Mouse (Mus musculus) lung, embryonic 15.5 days (tissue): ENCODE measurements around the gene B230104I21Rik. TPM values are rescaled to one million over a fixed set of nuclear protein-coding genes. Genes with fewer than 3 reads are reported as not detected.

Source experiments
- polyA plus RNA-seq: library from polyadenylated mRNA; unstranded; fragments of >200 nt; fragmentation: Nextera tagmentation; extraction: Ambion mirVana; gene quantifications from 2 replicates; pipeline ENCODE4 v1.2.1, GENCODE M21; 2015

The B230104I21Rik gene
- polyA plus RNA-seq, 1 experiment from 2014 or later = not detected

Other genes with a start within 250 kb of the B230104I21Rik start
- 1.6 and 1.8 TPM in 2 replicates for gene Trp73, start 195.9 kb upstream of the B230104I21Rik start, polyA plus RNA-seq
- gene Wrap73, start 193.8 kb upstream of the B230104I21Rik start, polyA plus RNA-seq = 39.5 and 41.7 TPM in 2 replicates
- gene Tprgl, start 175.5 kb upstream of the B230104I21Rik start, polyA plus RNA-seq = 141 and 143 TPM in 2 replicates
- 20.9 and 23.3 TPM in 2 replicates for gene Megf6, start 165.4 kb upstream of the B230104I21Rik start, polyA plus RNA-seq
- 20.8 and 23.0 TPM in 2 replicates for gene Arhgef16, start 34.5 kb upstream of the B230104I21Rik start, polyA plus RNA-seq